Mouse (Mus musculus): ENCODE measurements around the gene Upk1a. TPM values are rescaled to one million over a fixed set of nuclear protein-coding genes. Genes with fewer than 3 reads are reported as not detected.
A peak's percentile ranks its signal among the peaks of the same experiment; 100 is the strongest.

Gene Upk1a
- total and polyA plus RNA-seq, 3 experiments = 0.54 to 1.6 TPM; not detected in 1

- no peak for TF ChIP-seq HCFC1 (IDR thresholded peaks at IDR 0.05; ENCODE audit: low read depth, low read length)
- no peak for TF ChIP-seq MAFK (IDR thresholded peaks at IDR 0.05; ENCODE audit: borderline replicate concordance, low read depth, low read length)
- TF ChIP-seq GABPA (IDR thresholded peaks at IDR 0.05; ENCODE audit: low read depth, low read length) = no peak
- no peak for TF ChIP-seq MXI1 (IDR thresholded peaks at IDR 0.05; ENCODE audit: low read depth, low read length)
- TF ChIP-seq ZMIZ1 (IDR thresholded peaks at IDR 0.05; ENCODE audit: low read depth, low read length) = no peak
- TF ChIP-seq MYC (IDR thresholded peaks at IDR 0.05; ENCODE audit: low read depth, low read length) = no peak
- no peak for TF ChIP-seq POLR2A (IDR thresholded peaks at IDR 0.05; ENCODE audit: control insufficient read depth in 1 of 2, insufficient read depth in 1 of 2, low read depth in 1 of 2, low read length in 2 of 2, poor library complexity in 1 of 2)
- no peak for TF ChIP-seq NELFE (IDR thresholded peaks at IDR 0.05; ENCODE audit: low read depth, low read length)
- TF ChIP-seq MEF2A (IDR thresholded peaks at IDR 0.05; ENCODE audit: extremely low read depth, insufficient replicate concordance, low read depth, low read length, poor library complexity, severe bottlenecking) = no peak
- no peak for TF ChIP-seq RCOR1 (IDR thresholded peaks at IDR 0.05; ENCODE audit: low read depth, low read length)
- no peak for TF ChIP-seq TBP (IDR thresholded peaks at IDR 0.05; ENCODE audit: low read depth, low read length)
- TF ChIP-seq SIN3A (IDR thresholded peaks at IDR 0.05; ENCODE audit: low read length) = no peak
- no peak for TF ChIP-seq CHD1 (IDR thresholded peaks at IDR 0.05; ENCODE audit: low read depth, low read length)
- H3K79me2 ChIP-seq (ENCODE audit: control insufficient read depth, insufficient read depth, low read length, poor library complexity) = no peaks in the 10 kb centered on the region; the same call in 1 of the 2 replicates
- peaks cover 0 to 2% of the 10 kb centered on the region in 2 experiments; a peak in 2 of 4 replicates for H3K36me3 ChIP-seq (ENCODE audit: control insufficient read depth in 1 of 2, insufficient read depth in 2 of 2, low read length in 2 of 2)
- peak overlapping the region; percentile 84 for H3K27ac ChIP-seq (ENCODE audit: control insufficient read depth, low read depth, low read length)
- peak overlapping the region; percentile 82 for H3K9ac ChIP-seq (ENCODE audit: control insufficient read depth, low read depth, low read length, poor library complexity, severe bottlenecking)
- DNase-seq (ENCODE audit: low read depth, low spot score) = no peak
- H3K4me1 ChIP-seq (ENCODE audit: control insufficient read depth in 1 of 2, insufficient read depth in 2 of 2, low read length in 2 of 2) = peaks cover 0 to 6% of the 10 kb centered on the region in 2 experiments; a peak in 2 of 4 replicates
- peak overlapping the region; percentile 73 to 77 for H3K4me3 ChIP-seq (ENCODE audit: control insufficient read depth in 1 of 2, insufficient read depth in 1 of 2, low read depth in 2 of 2, low read length in 2 of 2)
- H3K27me3 ChIP-seq (ENCODE audit: control insufficient read depth in 1 of 2, insufficient read depth in 2 of 2, low read length in 2 of 2) = no peaks in the 10 kb centered on the region
- no peaks in the 10 kb centered on the region for H3K9me3 ChIP-seq (replicated peaks; ENCODE audit: insufficient read depth, low read length)
Observed at GRCm38 (mm10) chr7:30600651-30601050, 12.0 kb downstream of the Upk1a start.

- Histone ChIP-seq H3K9me3 (replicated peaks; ENCODE audit: insufficient read depth, low read length) (no peaks in the 10 kb centered on the region), H3K36me3 (ENCODE audit: control insufficient read depth in 1 of 2, insufficient read depth in 2 of 2, low read length in 2 of 2) (peaks cover 0 to 4% of the 10 kb centered on the region in 2 experiments; a peak in 2 of 4 replicates), H3K4me1 (ENCODE audit: control insufficient read depth in 1 of 2, insufficient read depth in 2 of 2, low read length in 2 of 2) (peaks cover 0 to 7% of the 10 kb centered on the region in 2 experiments; a peak in 2 of 4 replicates), H3K79me2 (ENCODE audit: control insufficient read depth, insufficient read depth, low read length, poor library complexity) (no peaks in the 10 kb centered on the region; the same call in 1 of the 2 replicates), H3K9ac (ENCODE audit: control insufficient read depth, low read depth, low read length, poor library complexity, severe bottlenecking) (peak overlapping the region; percentile 82), H3K4me3 (ENCODE audit: control insufficient read depth in 1 of 2, insufficient read depth in 1 of 2, low read depth in 2 of 2, low read length in 2 of 2) (peak overlapping the region; percentile 73 to 77), H3K27me3 (ENCODE audit: control insufficient read depth in 1 of 2, insufficient read depth in 2 of 2, low read length in 2 of 2) (no peaks in the 10 kb centered on the region), H3K27ac (ENCODE audit: control insufficient read depth, low read depth, low read length) (peak overlapping the region; percentile 84)
- DNase-seq (ENCODE audit: low read depth, low spot score) = peak; percentile 100
- TF ChIP-seq USF1 (IDR thresholded peaks at IDR 0.05; ENCODE audit: low read depth, low read length) (0 out of 2 replicates have a peak, but pooled peaks have one; percentile 14), MYC (IDR thresholded peaks at IDR 0.05; ENCODE audit: low read depth, low read length) (peak; percentile 77), CHD1 (IDR thresholded peaks at IDR 0.05; ENCODE audit: low read depth, low read length) (no peak), MEF2A (IDR thresholded peaks at IDR 0.05; ENCODE audit: extremely low read depth, insufficient replicate concordance, low read depth, low read length, poor library complexity, severe bottlenecking) (no peak), NRF1 (IDR thresholded peaks at IDR 0.05; ENCODE audit: insufficient read depth, low read depth, low read length, poor library complexity, severe bottlenecking) (0 out of 2 replicates have a peak, but pooled peaks have one; percentile 12), BHLHE40 (IDR thresholded peaks at IDR 0.05; ENCODE audit: borderline replicate concordance, low read depth, low read length) (peak; percentile 27; the same call in 1 of the 2 replicates), TAL1 (IDR thresholded peaks at IDR 0.05; ENCODE audit: low read length) (no peak), KAT2A (conservative IDR thresholded peaks at IDR 0.05; ENCODE audit: low read depth, low read length) (peak; percentile 39; the same call in 1 of the 2 replicates), MAFK (IDR thresholded peaks at IDR 0.05; ENCODE audit: borderline replicate concordance, low read depth, low read length) (0 out of 2 replicates have a peak, but pooled peaks have one; percentile 27), ETS1 (IDR thresholded peaks at IDR 0.05; ENCODE audit: low read depth, low read length) (0 out of 2 replicates have a peak, but pooled peaks have one; percentile 18), NELFE (IDR thresholded peaks at IDR 0.05; ENCODE audit: low read depth, low read length) (peak; percentile 77), ZKSCAN1 (IDR thresholded peaks at IDR 0.05; ENCODE audit: low read depth, low read length) (no peak), RAD21 (IDR thresholded peaks at IDR 0.05; ENCODE audit: low read depth, low read length) (no peak), POLR2AphosphoS2 (IDR thresholded peaks at IDR 0.05; ENCODE audit: low read length) (peak; percentile 82), MAX (IDR thresholded peaks at IDR 0.05; ENCODE audit: low read length) (peak; percentile 65), GABPA (IDR thresholded peaks at IDR 0.05; ENCODE audit: low read depth, low read length) (no peak), TBP (IDR thresholded peaks at IDR 0.05; ENCODE audit: low read depth, low read length) (peak; percentile 30; the same call in 1 of the 2 replicates), MYB (IDR thresholded peaks at IDR 0.05; ENCODE audit: low read depth, low read length) (no peak), POLR2A (IDR thresholded peaks at IDR 0.05; ENCODE audit: control insufficient read depth in 1 of 2, insufficient read depth in 1 of 2, low read depth in 1 of 2, low read length in 2 of 2, poor library complexity in 1 of 2) (peak in 1 of 2 experiments; percentile 82; a peak in 3 of 4 replicates), ZMIZ1 (IDR thresholded peaks at IDR 0.05; ENCODE audit: low read depth, low read length) (peak; percentile 88; the same call in 1 of the 2 replicates), MAZ (IDR thresholded peaks at IDR 0.05; ENCODE audit: low read depth, low read length) (peak; percentile 47; the same call in 1 of the 2 replicates), E2F4 (IDR thresholded peaks at IDR 0.05; ENCODE audit: borderline replicate concordance, low read depth, low read length) (no peak), SIN3A (IDR thresholded peaks at IDR 0.05; ENCODE audit: low read length) (peak; percentile 88), MXI1 (IDR thresholded peaks at IDR 0.05; ENCODE audit: low read depth, low read length) (peak; percentile 73), CHD2 (IDR thresholded peaks at IDR 0.05; ENCODE audit: low read length) (peak; percentile 64), ZC3H11A (IDR thresholded peaks at IDR 0.05; ENCODE audit: low read depth, low read length) (no peak)
Observed at GRCm38 (mm10) chr7:30599933-30600353, 12.7 kb downstream of the Upk1a start.

All from MEL (cell line).